Mouse (Mus musculus): ENCODE measurements around the gene Noa1. TPM values are rescaled to one million over a fixed set of nuclear protein-coding genes. Genes with fewer than 3 reads are reported as not detected.

Gene Noa1
- polyA plus RNA-seq, 1 experiment from 2014 or later = 29.1 TPM

DNA sequence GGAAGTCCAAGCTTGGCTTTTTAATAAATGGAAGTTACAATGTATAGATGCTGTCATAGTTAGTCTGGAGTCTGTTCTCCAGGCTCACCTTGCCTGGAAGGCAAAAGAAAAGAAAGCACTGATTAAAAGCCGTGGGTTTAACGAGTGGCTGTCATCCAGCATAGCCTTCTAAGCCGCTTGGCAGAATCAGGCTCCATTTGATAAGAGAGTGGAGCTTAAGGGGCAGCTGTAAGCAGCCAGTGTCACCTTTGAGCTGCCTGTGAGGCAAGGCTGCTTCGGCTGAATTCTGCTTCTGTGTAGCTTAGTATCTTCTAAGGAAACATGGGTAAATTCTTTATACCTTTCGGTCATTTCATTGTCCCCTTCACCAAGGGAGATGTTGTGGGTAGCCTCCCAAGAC lies 23.0 kb downstream of the Noa1 start:
- no peak overlapping the region for H3K4me3 ChIP-seq
- WGBS = 81% methylated on average over 5 of the region's 5 CpGs
- H3K36me3 ChIP-seq = peaks cover 83% of the 10 kb centered on the region
- H3K9me3 ChIP-seq = no peaks in the 10 kb centered on the region
- no peaks in the 10 kb centered on the region for H3K27me3 ChIP-seq
- H3K4me2 ChIP-seq = no peak overlapping the region
- H3K4me1 ChIP-seq = no peaks in the 10 kb centered on the region
- no peak overlapping the region for H3K27ac ChIP-seq
- no peak overlapping the region for H3K9ac ChIP-seq
- ATAC-seq (ENCODE audit: insufficient number of reproducible peaks, insufficient read depth, low FRiP score, low TSS enrichment, low read depth) = no peak

DNA sequence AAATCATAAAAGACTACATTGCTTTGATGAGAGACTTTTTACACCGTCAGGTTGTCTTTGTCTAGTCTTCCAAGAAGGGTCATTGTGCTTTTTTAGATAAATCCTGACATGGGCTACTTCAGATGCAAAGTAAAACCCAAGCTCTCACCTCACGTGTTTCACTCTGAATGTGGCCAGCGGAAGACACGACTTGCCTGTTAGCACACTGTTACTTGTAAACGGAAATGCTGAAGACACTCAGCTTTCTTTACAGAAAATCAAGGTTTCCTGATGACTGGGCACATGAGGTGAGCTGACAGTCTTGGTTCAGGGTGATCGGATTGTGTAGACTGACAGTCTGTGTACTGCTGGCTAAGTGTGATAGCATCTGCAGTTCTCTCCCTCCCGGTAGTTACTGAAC lies 24.2 kb downstream of the Noa1 start:
- H3K4me2 ChIP-seq = no peak overlapping the region
- ATAC-seq (ENCODE audit: insufficient number of reproducible peaks, insufficient read depth, low FRiP score, low TSS enrichment, low read depth) = no peak
- H3K4me1 ChIP-seq = no peaks in the 10 kb centered on the region
- H3K27ac ChIP-seq = no peak overlapping the region
- no peaks in the 10 kb centered on the region for H3K27me3 ChIP-seq
- 84% methylated on average over 7 of the region's 7 CpGs for WGBS
- peaks cover 85% of the 10 kb centered on the region for H3K36me3 ChIP-seq
- H3K9me3 ChIP-seq = no peaks in the 10 kb centered on the region
- H3K4me3 ChIP-seq = no peak overlapping the region
- H3K9ac ChIP-seq = no peak overlapping the region

DNA sequence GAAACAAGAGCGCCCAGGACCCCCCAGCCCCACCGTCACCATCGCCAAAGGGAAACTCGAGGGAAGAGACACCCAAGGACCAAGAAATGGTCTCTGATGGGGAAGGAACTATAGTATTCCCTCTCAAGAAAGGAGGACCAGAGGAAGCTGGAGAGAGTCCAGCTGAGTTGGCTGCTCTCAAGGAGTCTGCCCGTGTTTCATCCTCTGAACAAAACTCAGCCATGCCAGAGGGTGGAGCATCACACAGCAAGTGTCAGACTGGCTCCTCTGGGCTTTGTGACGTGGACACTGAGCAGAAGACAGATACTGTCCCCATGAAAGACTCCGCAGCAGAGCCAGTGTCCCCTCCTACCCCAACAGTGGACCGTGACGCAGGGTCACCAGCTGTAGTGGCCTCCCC lies 27.6 kb downstream of the Noa1 start:
- no peak for ATAC-seq (ENCODE audit: insufficient number of reproducible peaks, insufficient read depth, low FRiP score, low TSS enrichment, low read depth)
- H3K9me3 ChIP-seq = no peaks in the 10 kb centered on the region

DNA sequence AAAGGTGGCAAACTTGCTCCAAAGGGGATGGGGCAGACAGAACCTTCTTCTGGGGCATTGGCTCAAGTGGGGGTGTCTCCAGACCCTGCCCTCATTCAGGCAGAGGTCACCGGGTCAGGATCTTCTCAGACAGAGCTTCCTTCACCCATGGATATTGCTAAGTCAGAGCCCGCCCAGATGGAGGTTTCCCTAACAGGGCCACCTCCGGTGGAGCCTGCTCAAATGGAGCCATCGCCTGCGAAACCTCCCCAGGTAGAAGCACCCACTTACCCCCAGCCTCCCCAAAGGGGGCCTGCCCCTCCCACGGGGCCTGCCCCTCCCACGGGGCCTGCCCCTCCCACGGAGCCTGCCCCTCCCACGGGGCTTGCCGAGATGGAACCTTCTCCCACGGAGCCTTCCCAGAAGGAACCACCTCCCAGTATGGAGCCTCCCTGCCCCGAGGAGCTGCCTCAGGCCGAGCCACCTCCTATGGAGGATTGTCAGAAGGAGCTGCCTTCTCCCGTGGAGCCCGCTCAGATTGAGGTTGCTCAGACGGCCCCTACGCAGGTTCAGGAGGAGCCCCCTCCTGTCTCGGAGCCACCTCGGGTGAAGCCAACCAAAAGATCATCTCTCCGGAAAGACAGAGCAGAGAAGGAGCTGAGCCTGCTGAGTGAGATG lies 28.2 kb downstream of the Noa1 start:
- ATAC-seq (ENCODE audit: insufficient number of reproducible peaks, insufficient read depth, low FRiP score, low TSS enrichment, low read depth) = no peak

More for the DNA sequence above, 27.6 kb downstream of the Noa1 start:
- H3K9ac ChIP-seq = no peak overlapping the region
- 89% methylated on average over 9 of the region's 9 CpGs for WGBS
- no peak overlapping the region for H3K27ac ChIP-seq
- H3K4me1 ChIP-seq = no peaks in the 10 kb centered on the region
- H3K36me3 ChIP-seq = peaks cover 82% of the 10 kb centered on the region
- no peak overlapping the region for H3K4me3 ChIP-seq
- H3K4me2 ChIP-seq = no peak overlapping the region
- H3K27me3 ChIP-seq = no peaks in the 10 kb centered on the region

DNA sequence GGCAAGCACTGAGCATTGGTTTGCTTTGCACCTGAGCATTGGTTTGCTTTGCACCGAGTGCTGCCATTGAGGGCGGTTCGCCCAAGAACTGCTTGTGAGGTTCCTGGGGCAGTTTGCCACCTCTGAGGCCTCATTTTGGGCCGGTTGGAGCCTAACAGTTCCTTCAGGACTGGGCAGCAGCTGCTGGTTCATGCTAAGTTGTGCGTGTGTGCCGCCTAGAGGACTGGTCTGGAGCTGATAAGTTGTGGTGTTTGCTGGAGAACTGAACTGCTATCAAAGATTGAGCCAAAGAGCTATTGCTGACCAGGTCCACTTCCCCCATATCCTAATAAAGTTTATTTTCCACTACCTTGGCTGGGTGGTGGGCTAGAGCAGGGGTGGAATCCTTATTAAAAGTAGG lies 32.7 kb downstream of the Noa1 start:
- H3K36me3 ChIP-seq = peaks cover 94% of the 10 kb centered on the region
- H3K9me3 ChIP-seq = no peaks in the 10 kb centered on the region
- H3K9ac ChIP-seq = no peak overlapping the region
- H3K4me2 ChIP-seq = no peak overlapping the region
- no peak overlapping the region for H3K4me3 ChIP-seq
- no peaks in the 10 kb centered on the region for H3K27me3 ChIP-seq
- H3K4me1 ChIP-seq = no peaks in the 10 kb centered on the region
- 93% methylated on average over 6 of the region's 6 CpGs for WGBS
- no peak overlapping the region for H3K27ac ChIP-seq
- no peak for ATAC-seq (ENCODE audit: insufficient number of reproducible peaks, insufficient read depth, low FRiP score, low TSS enrichment, low read depth)

More for the DNA sequence above, 28.2 kb downstream of the Noa1 start:
- H3K4me1 ChIP-seq = no peaks in the 10 kb centered on the region
- H3K9ac ChIP-seq = no peak overlapping the region
- no peaks in the 10 kb centered on the region for H3K27me3 ChIP-seq
- peaks cover 83% of the 10 kb centered on the region for H3K36me3 ChIP-seq
- H3K27ac ChIP-seq = no peak overlapping the region
- 88% methylated on average over 20 of the region's 20 CpGs for WGBS
- H3K4me3 ChIP-seq = no peak overlapping the region
- no peak overlapping the region for H3K4me2 ChIP-seq
- H3K9me3 ChIP-seq = no peaks in the 10 kb centered on the region

DNA sequence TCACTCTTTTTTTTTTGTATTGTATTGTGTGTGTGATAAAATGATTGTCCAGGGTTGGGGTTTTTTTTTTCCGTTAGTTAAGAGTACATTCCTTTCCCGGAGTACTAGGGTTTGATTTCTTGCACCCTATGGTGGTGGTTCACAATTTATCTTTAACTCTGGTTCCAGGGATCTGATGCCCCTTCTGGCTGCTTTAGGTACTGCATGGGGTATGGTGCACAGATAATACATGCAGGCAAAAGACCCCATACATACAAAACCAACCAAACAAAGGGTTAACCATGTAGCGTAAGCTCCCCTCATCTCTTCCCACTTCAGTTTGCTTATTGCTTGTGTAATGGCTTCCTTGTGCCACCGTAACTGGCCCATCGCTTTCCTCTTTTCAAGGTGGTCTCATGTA lies 33.9 kb downstream of the Noa1 start:
- H3K36me3 ChIP-seq = peaks cover 94% of the 10 kb centered on the region
- WGBS = 88% methylated on average over 5 of the region's 5 CpGs
- H3K9ac ChIP-seq = no peak overlapping the region
- H3K27me3 ChIP-seq = no peaks in the 10 kb centered on the region
- H3K4me1 ChIP-seq = no peaks in the 10 kb centered on the region
- H3K4me2 ChIP-seq = no peak overlapping the region
- H3K9me3 ChIP-seq = no peaks in the 10 kb centered on the region
- no peak for ATAC-seq (ENCODE audit: insufficient number of reproducible peaks, insufficient read depth, low FRiP score, low TSS enrichment, low read depth)
- H3K4me3 ChIP-seq = no peak overlapping the region
- no peak overlapping the region for H3K27ac ChIP-seq

DNA sequence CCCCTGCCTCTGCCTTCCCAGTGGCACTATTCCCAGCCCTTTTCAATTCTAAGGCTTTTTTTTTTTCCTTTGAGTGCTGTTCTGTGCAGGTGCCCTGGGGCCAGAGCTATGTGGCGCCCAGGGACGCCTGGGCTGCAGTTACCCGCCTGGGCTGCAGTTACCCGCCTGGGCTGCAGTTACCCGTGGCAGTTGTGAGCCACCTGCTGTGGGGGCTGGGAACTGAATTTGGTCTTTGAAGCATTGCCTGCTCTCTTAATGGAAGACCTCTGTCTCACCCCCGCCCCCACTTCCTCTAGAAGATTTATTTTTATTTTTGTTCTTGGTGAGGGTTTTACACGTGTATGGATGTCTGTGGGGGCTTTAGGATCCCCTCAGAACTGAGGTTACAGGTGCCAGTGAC lies 36.7 kb downstream of the Noa1 start:
- Histone ChIP-seq H3K4me3 (no peak overlapping the region), H3K27ac (no peak overlapping the region), H3K4me2 (no peak overlapping the region), H3K36me3 (peaks cover 98% of the 10 kb centered on the region), H3K4me1 (peaks cover 13% of the 10 kb centered on the region), H3K9me3 (no peaks in the 10 kb centered on the region), H3K9ac (no peak overlapping the region), H3K27me3 (no peaks in the 10 kb centered on the region)
- WGBS = 81% methylated on average over 7 of the region's 7 CpGs
- no peak for ATAC-seq (ENCODE audit: insufficient number of reproducible peaks, insufficient read depth, low FRiP score, low TSS enrichment, low read depth)

DNA sequence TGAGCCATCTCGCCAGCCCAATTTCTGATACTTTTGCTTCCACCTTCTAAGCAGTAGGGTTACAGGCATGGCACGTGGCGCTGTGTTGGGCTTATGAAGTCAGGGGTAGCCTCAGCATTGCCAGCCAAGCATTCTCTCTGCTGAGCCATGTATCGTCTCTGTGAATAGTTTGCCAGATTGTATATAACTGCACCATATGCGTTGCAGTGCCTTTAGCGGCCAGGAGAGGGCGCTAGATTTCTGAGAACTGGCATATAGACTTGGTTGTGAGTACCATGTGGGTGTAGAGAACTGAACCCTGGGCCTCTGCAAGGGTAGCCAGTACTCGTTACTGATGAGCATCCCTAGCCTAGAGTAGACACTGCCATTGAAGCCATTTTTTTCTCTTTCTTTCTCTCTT lies 40.5 kb downstream of the Noa1 start:
- no peaks in the 10 kb centered on the region for H3K9me3 ChIP-seq
- H3K27ac ChIP-seq = no peak overlapping the region
- no peaks in the 10 kb centered on the region for H3K27me3 ChIP-seq
- WGBS = 75% methylated on average over 8 of the region's 8 CpGs
- H3K36me3 ChIP-seq = peaks cover 64% of the 10 kb centered on the region
- peaks cover 21% of the 10 kb centered on the region for H3K4me1 ChIP-seq
- H3K9ac ChIP-seq = no peak overlapping the region
- 0 out of 2 replicates have a peak overlapping the region, but pooled peaks have one; percentile 18 for H3K4me2 ChIP-seq
- no peak for ATAC-seq (ENCODE audit: insufficient number of reproducible peaks, insufficient read depth, low FRiP score, low TSS enrichment, low read depth)
- no peak overlapping the region for H3K4me3 ChIP-seq

DNA sequence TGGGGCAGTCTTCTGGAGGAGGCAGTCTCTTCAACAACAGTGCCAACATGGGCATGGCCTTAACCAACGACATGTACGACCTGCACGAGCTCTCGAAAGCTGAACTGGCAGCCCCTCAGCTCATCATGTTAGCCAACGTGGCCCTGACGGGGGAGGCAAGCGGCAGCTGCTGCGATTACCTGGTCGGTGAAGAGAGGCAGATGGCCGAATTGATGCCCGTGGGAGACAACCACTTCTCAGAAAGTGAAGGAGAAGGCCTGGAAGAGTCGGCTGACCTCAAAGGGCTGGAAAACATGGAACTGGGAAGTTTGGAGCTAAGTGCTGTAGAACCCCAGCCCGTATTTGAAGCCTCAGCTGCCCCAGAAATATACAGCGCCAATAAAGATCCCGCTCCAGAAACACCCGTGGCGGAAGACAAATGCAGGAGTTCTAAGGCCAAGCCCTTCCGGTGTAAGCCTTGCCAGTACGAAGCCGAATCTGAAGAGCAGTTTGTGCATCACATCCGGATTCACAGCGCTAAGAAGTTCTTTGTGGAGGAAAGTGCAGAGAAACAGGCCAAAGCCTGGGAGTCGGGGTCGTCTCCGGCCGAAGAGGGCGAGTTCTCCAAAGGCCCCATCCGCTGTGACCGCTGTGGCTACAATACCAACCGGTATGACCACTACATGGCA lies 41.8 kb downstream of the Noa1 start:
- WGBS = 94% methylated on average over 30 of the region's 30 CpGs
- no peak for ATAC-seq (ENCODE audit: insufficient number of reproducible peaks, insufficient read depth, low FRiP score, low TSS enrichment, low read depth)

DNA sequence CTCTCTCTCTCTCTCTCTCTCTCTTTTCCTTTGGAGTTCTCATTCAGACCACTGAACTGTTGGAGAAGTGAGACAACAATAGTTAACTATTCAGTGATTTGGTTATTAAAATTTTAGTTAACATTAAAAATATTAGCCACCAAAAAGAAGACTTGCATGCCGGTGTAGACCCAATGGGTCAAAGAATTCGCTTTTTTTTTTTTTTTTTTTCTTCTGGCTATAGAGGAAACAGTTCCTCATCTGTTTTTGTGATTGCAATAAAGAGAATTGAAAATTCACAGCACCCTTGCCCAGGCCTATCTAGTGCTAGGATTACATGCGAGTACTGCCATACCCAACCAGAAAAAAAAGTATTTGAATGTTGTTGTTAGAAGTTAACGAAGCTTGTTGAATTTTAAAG lies 42.4 kb downstream of the Noa1 start:
- Histone ChIP-seq H3K4me2 (peak overlapping the region; percentile 63), H3K9ac (no peak overlapping the region), H3K4me3 (peak overlapping the region; percentile 95), H3K27ac (no peak overlapping the region), H3K9me3 (no peaks in the 10 kb centered on the region), H3K36me3 (peaks cover 45% of the 10 kb centered on the region), H3K27me3 (no peaks in the 10 kb centered on the region), H3K4me1 (peaks cover 21% of the 10 kb centered on the region)
- no peak for ATAC-seq (ENCODE audit: insufficient number of reproducible peaks, insufficient read depth, low FRiP score, low TSS enrichment, low read depth)
- WGBS = 67% methylated on average over 4 of the region's 4 CpGs

More for the DNA sequence above, 41.8 kb downstream of the Noa1 start:
- no peaks in the 10 kb centered on the region for H3K27me3 ChIP-seq
- H3K36me3 ChIP-seq = peaks cover 51% of the 10 kb centered on the region
- peak overlapping the region; percentile 63 for H3K4me2 ChIP-seq
- no peak overlapping the region for H3K9ac ChIP-seq
- H3K27ac ChIP-seq = no peak overlapping the region
- peaks cover 21% of the 10 kb centered on the region for H3K4me1 ChIP-seq
- H3K9me3 ChIP-seq = no peaks in the 10 kb centered on the region
- peak overlapping the region; percentile 95; the same call in 1 of the 2 replicates for H3K4me3 ChIP-seq

DNA sequence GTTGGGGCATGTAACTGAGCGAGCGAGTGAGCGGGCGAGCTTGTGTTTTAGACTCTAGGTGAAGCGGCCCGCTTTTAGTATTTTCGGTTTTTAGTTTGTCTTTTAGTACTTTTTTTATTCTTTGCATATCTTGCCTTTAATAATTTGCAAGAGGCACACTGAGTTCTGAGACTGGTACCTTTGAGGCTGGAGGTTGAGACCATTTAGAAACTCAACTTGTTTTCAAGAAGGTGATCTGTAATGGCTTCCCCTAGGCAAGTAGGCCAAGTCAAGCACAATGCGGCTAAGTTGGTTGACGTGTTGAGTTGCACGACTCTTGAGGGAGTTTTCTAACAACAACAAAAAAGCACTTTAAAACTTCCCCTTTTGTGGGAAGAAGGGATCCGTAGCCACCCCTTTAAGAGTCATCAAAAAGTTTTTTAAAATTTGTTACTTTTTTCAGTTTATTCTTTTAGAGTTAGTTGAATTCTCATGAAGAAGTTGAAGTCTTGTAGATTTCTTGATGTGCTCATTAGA lies 42.9 kb downstream of the Noa1 start:
- Histone ChIP-seq H3K9me3 (no peaks in the 10 kb centered on the region), H3K36me3 (peaks cover 40% of the 10 kb centered on the region), H3K9ac (peak overlapping the region; percentile 96), H3K4me3 (peak overlapping the region; percentile 95), H3K4me1 (peaks cover 21% of the 10 kb centered on the region), H3K4me2 (peak overlapping the region; percentile 63), H3K27me3 (no peaks in the 10 kb centered on the region), H3K27ac (peak overlapping the region; percentile 98)
- ATAC-seq (ENCODE audit: insufficient number of reproducible peaks, insufficient read depth, low FRiP score, low TSS enrichment, low read depth) = no peak
- 2% methylated on average over 11 of the region's 11 CpGs for WGBS

Measured in embryonic facial prominence, embryonic 13.5 days (tissue).